Mouse (Mus musculus) small intestine, adult 2 months (tissue): Measurements from ENCODE around the gene Gimap8.

Source experiments
- CTCF ChIP-seq: fragments of 200-500 bp; IDR thresholded peaks from 2 replicates; pipeline ENCODE4 v1.5.1; 2012; ENCODE audit warnings: low read depth, mild to moderate bottlenecking, control low read depth, inconsistent platforms, low read length, moderate library complexity, mixed read lengths; ENCODE audit not compliant: insufficient replicate concordance, insufficient read length; ENCODE audit errors: extremely low read depth
- POLR2A ChIP-seq: fragments of 200-500 bp; IDR thresholded peaks from 2 replicates; pipeline ENCODE4 v1.6.1; 2012; ENCODE audit warnings: low read depth, mild to moderate bottlenecking, control low read depth, inconsistent platforms, low read length, moderate library complexity

DNA sequence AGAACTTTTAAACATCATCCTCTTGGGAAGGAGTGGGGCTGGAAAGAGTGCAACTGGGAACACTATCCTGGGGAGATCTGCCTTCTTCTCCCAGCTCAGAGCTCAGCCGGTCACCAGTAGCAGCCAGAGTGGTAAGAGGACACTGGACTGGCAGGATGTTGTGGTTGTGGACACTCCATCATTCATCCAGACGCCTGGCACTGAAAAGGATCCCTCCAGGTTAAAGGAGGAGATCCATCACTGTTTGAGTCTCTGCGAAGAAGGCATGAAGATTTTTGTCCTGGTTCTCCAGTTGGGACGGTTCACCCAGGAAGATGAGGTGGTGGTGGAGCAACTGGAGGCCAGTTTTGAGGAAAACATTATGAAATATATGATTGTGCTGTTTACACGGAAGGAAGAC is 11.7 kb downstream of the Gimap8 start:
- TF ChIP-seq CTCF (no peak), POLR2A (no peak)
